Mouse (Mus musculus) forebrain, embryonic 16.5 days (tissue): ENCODE measurements around the gene Gm49358. TPM values are rescaled to one million over a fixed set of nuclear protein-coding genes. Genes with fewer than 3 reads are reported as not detected.

Experiments
- ATAC-seq: fragments of 200-750 bp; cut with Nextera tagmentation; 2 replicates; pipeline ENCODE4 v1.8.0; 2017; ENCODE audit warnings: mild to moderate bottlenecking, moderate library complexity
- H3K27ac ChIP-seq: fragments of 300-500 bp; sonication (generic); 2 replicates; pipeline ENCODE4 v1.5.1; 2014; ENCODE audit warnings: low read length, control low read depth
- H3K27me3 ChIP-seq: fragments of 300-500 bp; sonication (generic); replicated peaks from 2 replicates; pipeline ENCODE4 v1.6.1; 2014; ENCODE audit warnings: low read length; ENCODE audit not compliant: control insufficient read depth, insufficient read depth
- H3K36me3 ChIP-seq: fragments of 300-500 bp; sonication (generic); 2 replicates; pipeline ENCODE4 v1.6.1; 2014; ENCODE audit not compliant: control insufficient read depth, insufficient read depth
- H3K4me1 ChIP-seq: fragments of 300-500 bp; sonication (generic); replicated peaks from 2 replicates; pipeline ENCODE4 v1.6.1; 2014; ENCODE audit warnings: low read length; ENCODE audit not compliant: control insufficient read depth, insufficient read depth
- H3K4me2 ChIP-seq: fragments of 300-500 bp; sonication (generic); 2 replicates; pipeline ENCODE4 v1.6.1; 2014; ENCODE audit warnings: mild to moderate bottlenecking, low read length, control low read depth
- H3K4me3 ChIP-seq: fragments of 300-500 bp; sonication (generic); replicated peaks from 2 replicates; pipeline ENCODE4 v1.5.1; 2014; ENCODE audit warnings: mild to moderate bottlenecking, low read length, control low read depth
- H3K9ac ChIP-seq: fragments of 300-500 bp; sonication (generic); replicated peaks from 2 replicates; pipeline ENCODE4 v1.6.1; 2014; ENCODE audit warnings: low read depth, low read length, control low read depth
- H3K9me3 ChIP-seq: fragments of 300-500 bp; sonication (generic); 2 replicates; pipeline ENCODE4 v1.6.1; 2016; ENCODE audit warnings: low read length; ENCODE audit not compliant: control insufficient read depth
- WGBS: fragments of 180-500 bp; shearing (Covaris S2); extraction: QIAGEN DNeasy Blood & Tissue Kit; methylation state at CpG from one replicate; pipeline ENCODE4 v1.1.7; 2014; 5-methylcytosine and 5-hydroxymethylcytosine counted together
- polyA plus RNA-seq: library from polyadenylated mRNA; unstranded; fragments of >200 nt; fragmentation: Nextera tagmentation; extraction: Ambion mirVana; gene quantifications from 2 replicates; pipeline ENCODE4 v1.2.1, GENCODE M21; 2015

The Gm49358 gene
- polyA plus RNA-seq, 1 experiment from 2014 or later, result not detected

DNA sequence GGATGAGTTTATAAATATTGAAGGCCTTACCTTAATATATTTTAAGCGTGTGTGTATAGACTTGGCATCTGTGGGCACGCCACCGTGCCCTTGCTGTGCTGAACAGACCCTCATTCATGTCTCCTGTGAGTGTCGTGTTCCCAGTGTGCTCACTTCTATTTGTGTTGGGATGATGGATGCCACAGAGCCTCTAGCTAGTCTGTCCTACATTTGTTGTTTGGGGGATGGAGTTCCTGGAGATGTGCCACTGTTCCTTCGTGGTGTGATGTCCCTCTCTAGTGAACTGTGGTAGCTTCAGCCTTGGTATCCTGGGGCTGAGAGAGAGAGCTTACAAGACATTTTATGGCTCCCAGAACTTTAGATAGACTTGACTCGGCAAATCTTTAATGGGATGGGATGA lies 75.1 kb downstream of the Gm49358 start:
- Histone ChIP-seq H3K9ac (no peak overlapping the region), H3K4me3 (no peak overlapping the region)
- WGBS, result 93% methylated on average over 6 of the region's 6 CpGs

DNA sequence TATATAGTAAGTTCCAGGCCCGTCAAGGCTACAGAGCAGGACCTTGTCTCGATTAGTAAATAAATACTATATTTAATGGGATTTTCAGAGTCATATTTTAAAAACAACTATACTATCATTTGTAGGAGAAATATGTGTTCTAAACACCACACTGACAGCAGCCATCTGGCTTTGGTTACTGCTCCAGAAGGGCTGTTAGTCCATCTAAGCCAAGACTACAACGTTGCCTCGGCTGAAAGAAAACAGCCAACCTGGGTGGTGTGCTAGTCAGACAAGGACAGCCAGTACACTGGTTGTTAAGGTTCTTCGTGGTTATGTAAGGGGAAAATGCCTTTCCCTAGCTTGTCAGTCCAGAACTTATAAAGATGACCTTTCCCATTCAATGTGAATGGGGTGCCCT lies 78.9 kb downstream of the Gm49358 start:
- Histone ChIP-seq H3K27me3 (no peaks in the 10 kb centered on the region), H3K36me3 (no peaks in the 10 kb centered on the region), H3K9me3 (no peaks in the 10 kb centered on the region), H3K9ac (no peak overlapping the region), H3K4me1 (peaks cover 7% of the 10 kb centered on the region; the same call in 1 of the 2 replicates), H3K27ac (no peak overlapping the region), H3K4me2 (no peak overlapping the region), H3K4me3 (no peak overlapping the region)
- 74% methylated on average over 5 of the region's 5 CpGs for WGBS
- ATAC-seq, result peak; percentile 69

More for the DNA sequence above, 75.1 kb downstream of the Gm49358 start:
- Histone ChIP-seq H3K9me3 (no peaks in the 10 kb centered on the region), H3K27me3 (no peaks in the 10 kb centered on the region), H3K36me3 (no peaks in the 10 kb centered on the region), H3K4me2 (no peak overlapping the region), H3K4me1 (peaks cover 13% of the 10 kb centered on the region), H3K27ac (no peak overlapping the region)
- ATAC-seq, result no peak

DNA sequence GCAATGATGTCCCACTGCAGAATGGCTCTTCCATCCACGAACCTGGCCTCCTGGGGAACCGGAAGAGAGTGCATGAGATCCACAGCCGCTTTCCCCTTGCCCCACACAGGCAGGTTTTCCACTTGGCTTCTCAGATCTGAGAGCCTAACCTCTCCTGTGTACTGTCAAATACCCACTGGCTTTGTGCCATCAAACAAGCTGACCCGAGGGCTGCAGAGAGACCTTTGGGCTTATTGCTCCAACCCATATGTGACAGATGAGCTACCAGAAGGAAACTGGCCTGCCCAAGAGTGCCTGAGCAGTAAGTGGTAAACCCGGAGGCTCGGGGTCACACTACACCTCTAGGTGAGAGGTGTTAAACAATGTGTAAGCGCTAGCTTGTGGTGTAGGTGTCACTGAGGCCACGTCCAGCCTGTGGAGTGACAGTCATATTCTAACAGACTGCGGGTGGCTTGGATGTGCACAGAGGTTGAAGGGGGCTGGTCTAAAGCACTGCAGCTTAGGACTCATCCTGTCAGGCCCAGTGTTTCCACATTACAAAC lies 83.2 kb downstream of the Gm49358 start:
- Histone ChIP-seq H3K9ac (no peak overlapping the region), H3K4me3 (no peak overlapping the region), H3K4me2 (no peak overlapping the region), H3K27ac (no peak overlapping the region), H3K9me3 (no peaks in the 10 kb centered on the region), H3K27me3 (no peaks in the 10 kb centered on the region), H3K36me3 (no peaks in the 10 kb centered on the region), H3K4me1 (peaks cover 7% of the 10 kb centered on the region; the same call in 1 of the 2 replicates)
- no peak for ATAC-seq
- WGBS, result 86% methylated on average over 9 of the region's 9 CpGs

DNA sequence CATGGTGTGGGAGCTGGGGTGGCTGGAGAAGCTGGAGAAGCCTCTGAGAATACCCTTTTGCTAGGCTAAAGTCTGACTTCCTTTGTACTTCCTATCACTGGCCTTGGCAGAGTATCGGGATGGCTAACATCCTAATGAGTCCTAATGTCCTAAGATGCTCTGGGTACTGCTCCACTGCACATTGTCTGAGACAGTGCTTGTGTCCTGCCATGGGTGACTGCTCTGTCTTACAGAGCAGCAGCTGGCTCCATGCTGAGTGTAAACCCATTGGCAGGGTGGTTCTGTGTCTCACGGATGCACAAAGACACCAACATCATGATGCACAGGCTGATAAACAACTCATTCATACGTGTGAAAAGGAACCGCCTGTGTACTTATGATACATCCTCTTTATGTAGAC lies 85.3 kb downstream of the Gm49358 start:
- Histone ChIP-seq H3K27ac (no peak overlapping the region), H3K4me1 (no peaks in the 10 kb centered on the region), H3K9me3 (no peaks in the 10 kb centered on the region), H3K27me3 (no peaks in the 10 kb centered on the region), H3K36me3 (no peaks in the 10 kb centered on the region), H3K9ac (no peak overlapping the region), H3K4me2 (no peak overlapping the region), H3K4me3 (no peak overlapping the region)
- WGBS, result 90% methylated on average over 4 of the region's 4 CpGs
- ATAC-seq, result no peak

DNA sequence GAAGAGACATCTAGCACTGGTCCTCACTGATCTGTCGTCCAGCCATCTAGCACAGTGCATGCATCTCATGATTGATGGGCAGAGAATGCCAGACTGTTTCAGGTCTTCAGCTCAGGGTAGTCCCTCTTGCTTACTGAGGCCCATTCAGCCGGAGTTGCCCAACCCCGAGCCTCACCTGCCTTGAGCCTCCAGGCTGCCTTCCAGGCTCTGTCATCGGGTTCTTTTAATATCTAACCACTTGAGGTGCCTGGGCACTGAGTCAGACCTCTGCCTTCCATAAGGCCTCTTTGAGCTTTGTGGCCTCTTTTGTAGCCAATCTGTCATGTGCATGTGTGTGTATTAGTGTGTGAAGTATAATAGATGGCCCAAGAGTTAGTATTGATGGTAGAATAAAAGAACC lies 85.7 kb downstream of the Gm49358 start:
- Histone ChIP-seq H3K4me1 (no peaks in the 10 kb centered on the region), H3K36me3 (no peaks in the 10 kb centered on the region), H3K4me3 (no peak overlapping the region), H3K27me3 (no peaks in the 10 kb centered on the region), H3K27ac (no peak overlapping the region), H3K4me2 (no peak overlapping the region), H3K9ac (no peak overlapping the region), H3K9me3 (no peaks in the 10 kb centered on the region)
- WGBS, result 86% methylated on average over 4 of the region's 4 CpGs
- ATAC-seq, result no peak

DNA sequence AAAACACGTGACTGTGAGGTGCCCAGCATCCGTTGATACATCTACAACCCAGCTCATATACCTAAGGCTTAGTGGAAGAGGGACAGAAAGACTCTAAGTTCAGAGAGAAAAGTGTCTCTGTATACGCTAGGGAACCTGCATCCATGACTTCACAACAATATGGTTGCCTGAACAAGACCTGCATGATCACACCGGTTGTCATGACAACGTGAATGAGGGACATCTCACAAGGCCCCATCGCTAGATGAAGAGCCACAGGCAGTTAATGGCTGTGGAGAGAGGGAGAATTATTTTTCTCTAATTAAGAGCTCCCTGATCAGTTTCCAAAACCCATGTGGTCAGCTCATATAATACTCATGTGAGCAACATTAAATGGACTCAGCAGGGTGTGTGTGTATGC lies 88.4 kb downstream of the Gm49358 start:
- 73% methylated on average over 6 of the region's 6 CpGs for WGBS
- Histone ChIP-seq H3K4me3 (no peak overlapping the region), H3K9ac (no peak overlapping the region), H3K4me1 (no peaks in the 10 kb centered on the region), H3K27me3 (no peaks in the 10 kb centered on the region), H3K27ac (no peak overlapping the region), H3K4me2 (no peak overlapping the region), H3K36me3 (no peaks in the 10 kb centered on the region), H3K9me3 (no peaks in the 10 kb centered on the region)
- ATAC-seq, result peak; percentile 40; the same call in 1 of the 2 replicates

DNA sequence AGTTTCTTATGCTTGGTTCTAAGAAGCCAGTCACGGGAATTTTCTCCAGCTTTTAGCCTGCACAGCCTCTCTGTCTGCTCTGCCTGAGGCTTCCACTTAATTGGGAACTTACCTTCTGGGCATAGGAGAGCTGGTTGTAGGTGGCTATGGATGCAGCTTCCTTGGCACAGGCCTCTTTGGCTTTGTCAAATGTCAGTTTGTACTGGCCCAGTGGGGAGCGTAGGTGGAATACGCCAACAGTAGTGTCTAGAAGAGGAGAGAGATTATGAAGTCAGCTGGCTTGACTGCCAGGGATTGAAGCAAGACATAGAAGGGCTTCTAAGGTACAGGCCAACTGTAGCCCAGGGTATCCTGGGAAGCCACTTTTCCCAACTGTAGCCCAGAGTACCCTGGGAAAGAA lies 89.7 kb downstream of the Gm49358 start:
- 85% methylated on average over 3 of the region's 3 CpGs for WGBS
- Histone ChIP-seq H3K9ac (no peak overlapping the region), H3K36me3 (no peaks in the 10 kb centered on the region), H3K27me3 (no peaks in the 10 kb centered on the region), H3K4me1 (no peaks in the 10 kb centered on the region), H3K4me2 (no peak overlapping the region), H3K9me3 (no peaks in the 10 kb centered on the region), H3K27ac (no peak overlapping the region), H3K4me3 (no peak overlapping the region)
- ATAC-seq, result no peak

DNA sequence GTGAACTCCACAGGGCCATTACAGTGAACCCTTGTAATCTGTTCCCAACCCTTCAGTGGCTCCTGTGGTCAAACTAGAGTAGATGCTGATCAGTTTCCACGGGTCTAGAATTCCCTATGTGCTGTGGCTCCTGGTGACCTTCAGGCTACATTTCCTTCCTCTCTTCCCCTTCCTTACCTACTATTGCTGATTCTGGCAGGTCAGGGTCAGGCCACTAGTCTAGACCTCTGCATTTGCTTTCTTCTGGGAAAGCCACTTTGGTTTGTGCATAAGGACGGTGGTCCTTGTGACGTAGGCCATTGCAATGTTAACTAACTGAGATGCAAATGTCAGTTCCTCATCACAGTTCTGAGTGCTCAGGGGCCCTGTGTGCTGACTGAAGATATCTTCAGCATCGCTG lies 96.6 kb downstream of the Gm49358 start:
- Histone ChIP-seq H3K36me3 (no peaks in the 10 kb centered on the region), H3K9me3 (no peaks in the 10 kb centered on the region), H3K27me3 (no peaks in the 10 kb centered on the region), H3K4me2 (no peak overlapping the region), H3K27ac (no peak overlapping the region), H3K4me1 (no peaks in the 10 kb centered on the region), H3K4me3 (no peak overlapping the region), H3K9ac (no peak overlapping the region)
- no peak for ATAC-seq
- WGBS, result 84% methylated on average over 4 of the region's 4 CpGs

DNA sequence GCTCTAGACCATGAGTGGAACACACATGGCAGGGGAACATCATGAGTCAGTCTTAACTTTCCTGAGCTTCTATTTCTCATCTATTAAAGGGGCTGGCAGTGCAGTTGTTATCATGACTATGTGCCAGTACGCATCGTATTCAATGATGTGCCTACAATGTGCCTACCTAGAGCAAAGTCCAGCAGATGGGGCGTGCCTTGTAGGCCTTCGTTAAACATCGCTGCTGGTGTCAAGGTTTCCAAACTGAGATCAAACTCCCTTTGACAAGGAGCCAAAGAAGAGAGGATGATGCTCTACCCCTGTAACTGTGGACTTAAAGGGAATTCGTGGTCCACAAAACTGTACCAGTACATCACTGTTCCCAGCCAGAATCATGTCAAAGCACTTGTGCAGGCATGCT lies 98.7 kb downstream of the Gm49358 start:
- Histone ChIP-seq H3K36me3 (no peaks in the 10 kb centered on the region), H3K27ac (no peak overlapping the region), H3K4me3 (no peak overlapping the region), H3K4me2 (no peak overlapping the region), H3K4me1 (no peaks in the 10 kb centered on the region), H3K27me3 (no peaks in the 10 kb centered on the region), H3K9ac (no peak overlapping the region), H3K9me3 (no peaks in the 10 kb centered on the region)
- ATAC-seq, result no peak
- whole genome bisulfite sequencing, result 87% methylated on average over 6 of the region's 6 CpGs

DNA sequence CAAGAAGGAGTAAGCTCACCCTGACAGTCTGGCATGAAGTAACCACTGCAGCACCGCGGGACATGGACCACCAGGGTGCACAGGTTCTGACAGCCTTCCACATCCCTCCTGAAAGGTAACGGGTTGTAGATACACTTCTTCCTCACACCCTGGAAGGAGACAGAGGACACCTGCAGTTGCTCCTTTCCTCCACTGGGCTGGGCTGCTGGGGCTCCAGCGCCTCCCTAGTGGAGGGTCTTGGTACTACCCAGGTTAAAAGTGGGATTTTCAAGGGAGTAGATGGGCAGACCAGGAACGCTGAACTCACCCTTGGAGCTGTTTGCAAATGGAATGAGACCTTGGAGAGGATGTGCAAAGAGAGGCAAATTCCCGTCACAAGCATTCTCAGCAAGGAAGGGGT lies 99.7 kb downstream of the Gm49358 start:
- Histone ChIP-seq H3K27ac (no peak overlapping the region), H3K9me3 (no peaks in the 10 kb centered on the region), H3K4me2 (no peak overlapping the region), H3K4me1 (no peaks in the 10 kb centered on the region), H3K9ac (no peak overlapping the region), H3K27me3 (no peaks in the 10 kb centered on the region), H3K4me3 (no peak overlapping the region), H3K36me3 (no peaks in the 10 kb centered on the region)
- WGBS, result 90% methylated on average over 6 of the region's 6 CpGs
- no peak for ATAC-seq
